Mouse (Mus musculus) ES-E14 (cell line): ENCODE results near the gene Arl4a. TPM values are rescaled to one million over a fixed set of nuclear protein-coding genes. Genes with fewer than 3 reads are reported as not detected.

ENCODE experiments used
- DNase-seq: peaks from one replicate; pipeline ENCODE4 v3.0.0-alpha.2; 2013; ENCODE audit warnings: low read depth, low spot score
- H3K27ac ChIP-seq: 2 replicates; pipeline ENCODE4 v1.5.1; 2012; ENCODE audit warnings: low read depth, mild to moderate bottlenecking, low read length, moderate library complexity, mixed read lengths; ENCODE audit not compliant: poor library complexity, insufficient read depth, severe bottlenecking
- H3K36me3 ChIP-seq: 2 replicates; pipeline ENCODE4 v1.6.1; 2012; ENCODE audit warnings: mild to moderate bottlenecking, low read length, moderate library complexity, mixed read lengths; ENCODE audit not compliant: control insufficient read depth, poor library complexity, insufficient read depth, severe bottlenecking
- H3K4me1 ChIP-seq, 2 experiments: fragments of 150-350 bp in 1 of 2; sonication (generic) in 1 of 2; 2 replicates each; pipeline ENCODE4 v1.6.1; 2012; ENCODE audit warnings: low read length in 2 of 2, mild to moderate bottlenecking in 1 of 2, mixed read lengths in 1 of 2; ENCODE audit not compliant: control insufficient read depth in 2 of 2, insufficient read depth in 2 of 2, poor library complexity in 1 of 2
- H3K4me3 ChIP-seq, 2 experiments: fragments of 150-350 bp in 1 of 2; sonication (generic) in 1 of 2; 2 replicates each; pipeline ENCODE4 v1.5.1; 2012; ENCODE audit warnings: low read length in 2 of 2, low read depth in 1 of 2, mild to moderate bottlenecking in 1 of 2, mixed read lengths in 1 of 2; ENCODE audit not compliant: insufficient read depth in 1 of 2, poor library complexity in 1 of 2, severe bottlenecking in 1 of 2
- H3K9ac ChIP-seq: 2 replicates; pipeline ENCODE4 v1.6.1; 2012; ENCODE audit warnings: low read depth, mild to moderate bottlenecking, low read length, mixed read lengths; ENCODE audit not compliant: poor library complexity, insufficient read depth, severe bottlenecking
- H3K9me3 ChIP-seq: fragments of 150-350 bp; sonication (generic); 2 replicates; pipeline ENCODE4 v1.6.1; 2012; ENCODE audit warnings: low read depth, mild to moderate bottlenecking, low read length; ENCODE audit not compliant: control insufficient read depth, insufficient read depth
- CHD2 ChIP-seq: IDR thresholded peaks from 2 replicates; pipeline ENCODE4 v1.6.1; 2014; ENCODE audit warnings: mild to moderate bottlenecking, low read depth, low read length, inconsistent platforms
- HCFC1 ChIP-seq: IDR thresholded peaks from 2 replicates; pipeline ENCODE4 v1.6.1; 2012; ENCODE audit warnings: low read length, inconsistent platforms, borderline replicate concordance; ENCODE audit not compliant: insufficient read depth
- MAFK ChIP-seq: IDR thresholded peaks from 2 replicates; pipeline ENCODE4 v1.6.1; 2014; ENCODE audit warnings: mild to moderate bottlenecking, low read depth, low read length, inconsistent platforms; ENCODE audit not compliant: insufficient read depth
- ZC3H11A ChIP-seq: IDR thresholded peaks from 2 replicates; pipeline ENCODE4 v1.6.1; 2012; ENCODE audit warnings: low read depth, mild to moderate bottlenecking, inconsistent platforms, low read length, borderline replicate concordance
- ZNF384 ChIP-seq: IDR thresholded peaks from 2 replicates; pipeline ENCODE4 v1.6.1; 2012; ENCODE audit warnings: low read depth, low read length, inconsistent platforms
- in situ Hi-C, 2 experiments: fragments of 600-800 bp; cut with MboI; formaldehyde crosslinking; loops; one replicate each; pipeline ENCODE4 v1.15.1; 2025; ENCODE audit warnings: low sequenced_read_pairs in 2 of 2, inconsistent platforms in 1 of 2; ENCODE audit not compliant: unreplicated experiment in 2 of 2
- total RNA-seq: library from RNA; depleted of rRNA; stranded (reverse); fragments of 300-350 nt; gene quantifications from 2 replicates; pipeline ENCODE4 v1.2.3, GENCODE M21; 2012

The Arl4a gene
- total RNA-seq, 1 experiment = 20.2 TPM

- TF ChIP-seq MAFK (no peak), ZC3H11A (no peak), HCFC1 (no peak), CHD2 (no peak), ZNF384 (0 out of 2 replicates have a peak, but pooled peaks have one; percentile 69)
- H3K4me1 ChIP-seq = peaks cover 19 to 29% of the 10 kb centered on the region in 2 experiments
- peak overlapping the region; percentile 55; the same call in 1 of the 2 replicates for H3K27ac ChIP-seq
- H3K9me3 ChIP-seq = no peaks in the 10 kb centered on the region
- no peaks in the 10 kb centered on the region for H3K36me3 ChIP-seq
- H3K4me3 ChIP-seq = no peak overlapping the region
- in situ Hi-C loops = no loop called here
- DNase-seq = no peak
- no peak overlapping the region for H3K9ac ChIP-seq
Observed at GRCm38 (mm10) chr12:39996015-39996414, 41.8 kb downstream of the Arl4a start.

- in situ Hi-C loops = no loop called here
Observed at GRCm38 (mm10) chr12:39995609-39996008, 42.2 kb downstream of the Arl4a start.

GRCm38 (mm10) chr12:39992767-39993302 is 45.0 kb downstream of the Arl4a start:
- H3K9me3 ChIP-seq = no peaks in the 10 kb centered on the region
- H3K9ac ChIP-seq = no peak overlapping the region
- in situ Hi-C loops = no loop called here
- H3K27ac ChIP-seq = no peak overlapping the region
- no peak for DNase-seq
- TF ChIP-seq MAFK (no peak), CHD2 (no peak), ZC3H11A (no peak), HCFC1 (no peak), ZNF384 (no peak)
- H3K4me1 ChIP-seq = peaks cover 12 to 18% of the 10 kb centered on the region in 2 experiments
- H3K36me3 ChIP-seq = no peaks in the 10 kb centered on the region
- no peak overlapping the region for H3K4me3 ChIP-seq

More at GRCm38 (mm10) chr12:39995609-39996008, 42.2 kb downstream of the Arl4a start:
- Histone ChIP-seq H3K27ac (no peak overlapping the region), H3K9me3 (no peaks in the 10 kb centered on the region), H3K4me1 (peaks cover 19 to 29% of the 10 kb centered on the region in 2 experiments), H3K36me3 (no peaks in the 10 kb centered on the region), H3K4me3 (no peak overlapping the region), H3K9ac (no peak overlapping the region)
- no peak for DNase-seq
- TF ChIP-seq CHD2 = no peak
- TF ChIP-seq MAFK = no peak
- no peak for TF ChIP-seq ZNF384
- no peak for TF ChIP-seq HCFC1
- TF ChIP-seq ZC3H11A = no peak

- Histone ChIP-seq H3K4me1 (peaks cover 4 to 8% of the 10 kb centered on the region in 2 experiments; a peak in 3 of 4 replicates), H3K4me3 (no peak overlapping the region), H3K36me3 (no peaks in the 10 kb centered on the region), H3K9me3 (no peaks in the 10 kb centered on the region), H3K9ac (no peak overlapping the region), H3K27ac (no peak overlapping the region)
- in situ Hi-C loops = no loop called here
- TF ChIP-seq ZNF384 (no peak), HCFC1 (no peak), CHD2 (no peak), ZC3H11A (no peak), MAFK (no peak)
- DNase-seq = no peak
Observed at GRCm38 (mm10) chr12:39990830-39991780, 46.7 kb downstream of the Arl4a start.
